Comparison of ENCODE assay signal across 20 mouse cellular contexts in genomic region chr2:33874367-33874766, GRCm38 (mm10). TPM values are rescaled to one million over a fixed set of nuclear protein-coding genes. Genes with fewer than 3 reads are reported as not detected.
DNase-seq lines count a peak whose midpoint lies in the region; ATAC-seq lines count a peak whose summit lies in the region.
"Had no signal": no experiment of that assay in that cellular context is flagged by ENCODE, and none has a peak within 500 bp of the region (broad histone marks: within the 10 kb centered on the region; RNA-seq: fewer than 3 reads in every experiment).

No protein-coding gene starts in this region.

- H3K4me3 ChIP-seq in hindbrain, embryonic 10.5 days, result no peak overlapping the region
- no peak overlapping the region for H3K4me3 ChIP-seq in hindbrain, embryonic 11.5 days (ENCODE audit: low read depth, low read length)
- H3K4me3 ChIP-seq in neural tube, embryonic 13.5 days, result no peak overlapping the region
- H3K4me3 ChIP-seq: erythroblast, embryonic 14.5 days; heart, embryonic 13.5 days; limb, embryonic 13.5 days; neural tube, embryonic 12.5 days had no signal

- peaks cover 44% of the 10 kb centered on the region for H3K36me3 ChIP-seq in hindbrain, embryonic 10.5 days
- 0 out of 2 replicates have a peak, but pooled peaks cover 3% of the 10 kb centered on the region for H3K36me3 ChIP-seq in hindbrain, embryonic 11.5 days (ENCODE audit: control insufficient read depth, insufficient read depth, low read length)
- peaks cover 43% of the 10 kb centered on the region for H3K36me3 ChIP-seq in neural tube, embryonic 13.5 days

- 85% methylated on average over 5 of the region's 5 CpGs for WGBS in hindbrain, embryonic 10.5 days
- 85% methylated on average over 5 of the region's 5 CpGs for WGBS in hindbrain, embryonic 11.5 days
- 92% methylated on average over 5 of the region's 5 CpGs for WGBS in neural tube, embryonic 13.5 days

- no peak overlapping the region for H3K9ac ChIP-seq in hindbrain, embryonic 11.5 days (ENCODE audit: low read depth, low read length)
- no peak overlapping the region for H3K9ac ChIP-seq in neural tube, embryonic 13.5 days
- H3K9ac ChIP-seq: heart, embryonic 13.5 days; limb, embryonic 13.5 days; neural tube, embryonic 12.5 days had no signal

- ATAC-seq in hindbrain, embryonic 11.5 days (ENCODE audit: low FRiP score), result no peak
- no peak for ATAC-seq in neural tube, embryonic 13.5 days (ENCODE audit: low read depth)
- ATAC-seq: forebrain, embryonic 16.5 days; intestine, postnatal 0 days had no signal

- H3K4me2 ChIP-seq in hindbrain, embryonic 11.5 days (replicated peaks; ENCODE audit: low read depth, low read length), result no peak overlapping the region
- no peak overlapping the region for H3K4me2 ChIP-seq in neural tube, embryonic 13.5 days
- H3K4me2 ChIP-seq: heart, embryonic 13.5 days; limb, embryonic 13.5 days; neural tube, embryonic 12.5 days had no signal

- H3K9me3 ChIP-seq in hindbrain, embryonic 10.5 days, result peaks cover 11% of the 10 kb centered on the region; the same call in 1 of the 2 replicates
- H3K9me3 ChIP-seq in hindbrain, embryonic 11.5 days (ENCODE audit: control insufficient read depth, low read length), result no peaks in the 10 kb centered on the region
- no peaks in the 10 kb centered on the region for H3K9me3 ChIP-seq in neural tube, embryonic 13.5 days
- H3K9me3 ChIP-seq: neural tube, embryonic 12.5 days had no signal

- H3K4me1 ChIP-seq in hindbrain, embryonic 10.5 days (replicated peaks), result peaks cover 94% of the 10 kb centered on the region
- H3K4me1 ChIP-seq in hindbrain, embryonic 11.5 days (replicated peaks; ENCODE audit: control insufficient read depth, insufficient read depth, low read length), result peaks cover 29% of the 10 kb centered on the region
- peaks cover 93% of the 10 kb centered on the region for H3K4me1 ChIP-seq in neural tube, embryonic 13.5 days (replicated peaks)

- no peak for DNase-seq in hindbrain, embryonic 10.5 days (ENCODE audit: low spot score)
- no peak for DNase-seq in hindbrain, embryonic 11.5 days (ENCODE audit: low spot score)
- DNase-seq in neural tube, embryonic 10.5 days (ENCODE audit: extremely low spot score, low spot score), result no peak
- peak; percentile 37 to 73 for DNase-seq in lung, postnatal 4 days
- no peak for DNase-seq in layer of hippocampus, adult 18-20 months (ENCODE audit: low spot score in 2 of 2)
- no peak for DNase-seq in spleen, postnatal 36 days (ENCODE audit: low spot score in 2 of 2)
- DNase-seq: adrenal gland, postnatal 10 days; cerebellum, adult 11 months; cerebellum, postnatal 14 days; heart, postnatal 4 days; kidney, postnatal 10 days; right cerebral cortex, postnatal 25 days; thymus, postnatal 36 days had no signal

- peak overlapping the region; percentile 95; the same call in 1 of the 2 replicates for H3K27ac ChIP-seq in hindbrain, embryonic 10.5 days
- H3K27ac ChIP-seq in hindbrain, embryonic 11.5 days (ENCODE audit: low read depth, low read length), result no peak overlapping the region
- H3K27ac ChIP-seq in neural tube, embryonic 13.5 days (replicated peaks), result peak overlapping the region; percentile 97; the same call in 1 of the 2 replicates
- H3K27ac ChIP-seq: heart, embryonic 13.5 days; limb, embryonic 13.5 days had no signal

- H3K27me3 ChIP-seq in hindbrain, embryonic 10.5 days (ENCODE audit: insufficient read depth, poor library complexity, severe bottlenecking), result peaks cover 6% of the 10 kb centered on the region; the same call in 1 of the 2 replicates
- no peaks in the 10 kb centered on the region for H3K27me3 ChIP-seq in hindbrain, embryonic 11.5 days (ENCODE audit: control insufficient read depth, insufficient read depth, low read length)
- no peaks in the 10 kb centered on the region for H3K27me3 ChIP-seq in neural tube, embryonic 13.5 days
- H3K27me3 ChIP-seq: heart, embryonic 13.5 days; limb, embryonic 13.5 days; neural tube, embryonic 12.5 days had no signal

RNA-seq across cellular contexts. Expression of gene Mvb12b, which starts 13.4 kb away (rescaled TPM):
- 22.7 and 28.8 TPM in 2 replicates for polyA plus RNA-seq in hindbrain, embryonic 10.5 days (2016; fragmentation: Nextera tagmentation; extraction: Ambion mirVana)
- 36.8 and 42.4 TPM in 2 replicates for polyA plus RNA-seq in hindbrain, embryonic 11.5 days (2014; fragmentation: Nextera tagmentation; extraction: Ambion mirVana)
- polyA plus RNA-seq in neural tube, embryonic 13.5 days (2015; fragmentation: Nextera tagmentation; extraction: Ambion mirVana), result 60.5 and 67.6 TPM in 2 replicates
- total RNA-seq in layer of hippocampus, adult 18-20 months (2021), result 10 to 100 TPM; 84.3 to 89.0 TPM

Comparison
In these comparisons a context has a peak if more than half of its experiments do, and no peak if none do; other contexts are left out.
1. DNase-seq: peak in lung, postnatal 4 days (2 of 2); none in hindbrain, embryonic 10.5 days (single experiment), hindbrain, embryonic 11.5 days (single experiment), neural tube, embryonic 10.5 days (single experiment), layer of hippocampus, adult 18-20 months (0 of 2) and spleen, postnatal 36 days (0 of 2).